Mouse (Mus musculus) liver, embryonic 14.5 days (tissue): ENCODE measurements around the gene Fras1. TPM values are rescaled to one million over a fixed set of nuclear protein-coding genes. Genes with fewer than 3 reads are reported as not detected.

Experiments
- ATAC-seq: fragments of 200-750 bp; cut with Nextera tagmentation; 2 replicates; pipeline ENCODE4 v1.8.0; 2017; ENCODE audit warnings: moderate number of reproducible peaks, mild to moderate bottlenecking, moderate library complexity; ENCODE audit not compliant: insufficient read depth
- DNase-seq, 3 experiments: peaks; one replicate each; pipeline ENCODE4 v3.0.0-alpha.2; 2012 to 2013; ENCODE audit warnings: low read depth in 3 of 3, low spot score in 3 of 3
- H3K27ac ChIP-seq: fragments of 300-500 bp; sonication (generic); 2 replicates; pipeline ENCODE4 v1.5.1; 2014; ENCODE audit warnings: moderate library complexity, mild to moderate bottlenecking, control low read depth, inconsistent platforms
- H3K27me3 ChIP-seq: fragments of 300-500 bp; sonication (generic); 2 replicates; pipeline ENCODE4 v1.6.1; 2014; ENCODE audit warnings: mild to moderate bottlenecking, low read length, moderate library complexity; ENCODE audit not compliant: control insufficient read depth, insufficient read depth
- H3K36me3 ChIP-seq: fragments of 300-500 bp; sonication (generic); replicated peaks from 2 replicates; pipeline ENCODE4 v1.6.1; 2014; ENCODE audit warnings: low read depth; ENCODE audit not compliant: control insufficient read depth, insufficient read depth
- H3K4me1 ChIP-seq, 2 experiments: fragments of 200-500 bp in 1 of 2; fragments of 300-500 bp in 1 of 2; sonication (generic) in 1 of 2; replicated peaks; 2 replicates each; pipeline ENCODE4 v1.6.1; 2012 to 2014; ENCODE audit warnings: antibody characterized with exemption in 1 of 2, inconsistent platforms in 1 of 2, low read length in 1 of 2; ENCODE audit not compliant: control insufficient read depth in 2 of 2, insufficient read depth in 2 of 2
- H3K4me2 ChIP-seq: fragments of 300-500 bp; sonication (generic); 2 replicates; pipeline ENCODE4 v1.6.1; 2014; ENCODE audit warnings: low read depth, mild to moderate bottlenecking, control low read depth, moderate library complexity
- H3K4me3 ChIP-seq, 2 experiments: fragments of 200-500 bp in 1 of 2; fragments of 300-500 bp in 1 of 2; sonication (generic) in 1 of 2; 2 replicates each; pipeline ENCODE4 v1.5.1; 2012 to 2014; ENCODE audit warnings: low read depth in 2 of 2, low read length in 2 of 2, mild to moderate bottlenecking in 2 of 2, control low read depth in 1 of 2, inconsistent platforms in 1 of 2, moderate library complexity in 1 of 2; ENCODE audit not compliant: insufficient read depth in 1 of 2
- H3K9ac ChIP-seq: fragments of 300-500 bp; sonication (generic); replicated peaks from 2 replicates; pipeline ENCODE4 v1.6.1; 2014; ENCODE audit warnings: mild to moderate bottlenecking, control low read depth, moderate library complexity
- H3K9me3 ChIP-seq: fragments of 300-500 bp; sonication (generic); 2 replicates; pipeline ENCODE4 v1.6.1; 2016; ENCODE audit warnings: low read length, mixed read lengths; ENCODE audit not compliant: control insufficient read depth
- CTCF ChIP-seq: IDR thresholded peaks from 2 replicates; pipeline ENCODE4 v1.5.1; 2016; ENCODE audit warnings: antibody characterized with exemption, low read depth, control low read depth
- EP300 ChIP-seq: IDR thresholded peaks from 2 replicates; pipeline ENCODE4 v1.6.1; 2016; ENCODE audit warnings: antibody characterized with exemption, low read depth
- WGBS: fragments of 180-500 bp; shearing (Covaris S2); extraction: QIAGEN DNeasy Blood & Tissue Kit; methylation state at CpG from one replicate; pipeline ENCODE4 v1.1.7; 2014; ENCODE audit not compliant: insufficient replicate concordance; 5-methylcytosine and 5-hydroxymethylcytosine counted together
- polyA plus RNA-seq, 2 experiments: library from polyadenylated mRNA; depleted of rRNA in 1 of 2; stranded (reverse) in 1 of 2; unstranded in 1 of 2; fragments of >200 nt; fragmentation: Nextera tagmentation in 1 of 2; extraction: Ambion mirVana in 1 of 2; gene quantifications; 2 replicates each; pipeline versions ENCODE4 v1.2.1 to v1.2.3; 2012 to 2014

Fras1 gene
- polyA plus RNA-seq, 2 experiments, result 0.46 to 1.1 TPM

DNA sequence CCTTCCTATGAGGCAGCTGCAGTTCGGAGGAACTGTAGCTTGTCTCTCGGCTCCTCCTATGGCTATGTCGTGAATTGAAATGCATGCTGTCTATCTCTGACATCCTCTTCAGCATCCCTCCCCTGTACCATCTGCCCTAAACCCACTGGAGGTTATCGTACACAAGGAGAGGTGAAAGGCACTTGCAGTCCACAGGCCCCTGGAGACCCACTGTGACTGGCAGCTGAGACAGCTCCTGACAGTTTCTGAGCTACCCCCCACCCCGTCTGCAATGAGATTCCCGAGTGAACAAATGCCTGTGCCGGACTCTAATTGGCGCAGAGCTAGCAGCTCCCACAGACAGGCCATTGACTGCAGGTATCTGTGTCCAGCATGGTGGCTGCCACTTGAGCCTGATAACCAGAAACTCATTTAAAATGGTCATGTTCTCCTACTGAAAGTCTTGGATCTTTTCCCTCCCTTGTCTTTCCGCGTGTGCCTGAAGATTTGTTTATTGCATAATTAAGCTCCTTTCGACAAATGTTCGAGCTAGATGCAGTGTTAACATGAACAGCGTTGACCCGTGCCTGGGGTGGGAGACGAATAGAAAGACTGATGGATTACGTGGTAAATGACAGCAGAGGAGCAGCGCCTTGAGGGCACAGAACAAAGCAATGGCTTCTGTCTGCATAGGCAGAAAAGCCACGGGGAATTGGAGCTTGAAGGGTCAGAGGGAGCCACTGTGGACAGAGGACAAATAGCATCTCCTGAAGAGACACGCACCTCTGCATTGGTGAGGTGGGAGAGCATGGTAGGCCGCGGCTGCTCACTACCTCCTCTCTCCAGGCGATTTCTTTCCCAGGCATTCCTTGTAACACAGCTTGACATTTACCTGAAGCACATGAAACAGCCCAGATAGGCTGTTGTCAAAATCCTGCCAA, 329.2 kb downstream of the Fras1 start:
- Histone ChIP-seq H3K27ac (no peak overlapping the region), H3K4me2 (no peak overlapping the region), H3K4me3 (no peak overlapping the region), H3K27me3 (no peaks in the 10 kb centered on the region), H3K9me3 (no peaks in the 10 kb centered on the region), H3K9ac (no peak overlapping the region), H3K4me1 (no peaks in the 10 kb centered on the region), H3K36me3 (no peaks in the 10 kb centered on the region)
- ATAC-seq (no peak), DNase-seq (no peak)
- TF ChIP-seq EP300, result no peak
- TF ChIP-seq CTCF, result no peak
- WGBS, result 63% methylated on average over 22 of the region's 22 CpGs

GRCm38 (mm10) chr5:96708515-96708914, 334.8 kb downstream of the Fras1 start:
- Histone ChIP-seq H3K27ac (no peak overlapping the region), H3K4me3 (no peak overlapping the region), H3K36me3 (no peaks in the 10 kb centered on the region), H3K9ac (no peak overlapping the region), H3K27me3 (no peaks in the 10 kb centered on the region), H3K4me1 (no peaks in the 10 kb centered on the region), H3K9me3 (no peaks in the 10 kb centered on the region), H3K4me2 (no peak overlapping the region)
- 56% methylated on average over 10 of the region's 10 CpGs for WGBS
- no peak for DNase-seq
- no peak for TF ChIP-seq CTCF
- no peak for TF ChIP-seq EP300
- no peak for ATAC-seq

GRCm38 (mm10) chr5:96712089-96712684, 338.4 kb downstream of the Fras1 start:
- no peak for ATAC-seq

GRCm38 (mm10) chr5:96712799-96713198, 339.0 kb downstream of the Fras1 start:
- Histone ChIP-seq H3K9ac (no peak overlapping the region), H3K36me3 (no peaks in the 10 kb centered on the region), H3K4me1 (no peaks in the 10 kb centered on the region), H3K27me3 (no peaks in the 10 kb centered on the region), H3K9me3 (no peaks in the 10 kb centered on the region), H3K4me2 (no peak overlapping the region), H3K27ac (no peak overlapping the region), H3K4me3 (no peak overlapping the region)
- DNase-seq (no peak), ATAC-seq (no peak)
- TF ChIP-seq CTCF (no peak), EP300 (no peak)
- 50% methylated on average over 4 of the region's 4 CpGs for WGBS

More at GRCm38 (mm10) chr5:96712089-96712684, 338.4 kb downstream of the Fras1 start:
- no peak overlapping the region for H3K27ac ChIP-seq
- H3K4me3 ChIP-seq, result no peak overlapping the region
- H3K4me1 ChIP-seq, result no peaks in the 10 kb centered on the region
- H3K36me3 ChIP-seq, result no peaks in the 10 kb centered on the region
- H3K9me3 ChIP-seq, result no peaks in the 10 kb centered on the region
- no peaks in the 10 kb centered on the region for H3K27me3 ChIP-seq
- H3K4me2 ChIP-seq, result no peak overlapping the region
- H3K9ac ChIP-seq, result no peak overlapping the region
- no peak for DNase-seq
- 61% methylated on average over 12 of the region's 12 CpGs for WGBS
- TF ChIP-seq CTCF (no peak), EP300 (no peak)

GRCm38 (mm10) chr5:96716273-96717034, 342.7 kb downstream of the Fras1 start:
- H3K4me2 ChIP-seq, result no peak overlapping the region
- no peaks in the 10 kb centered on the region for H3K36me3 ChIP-seq
- WGBS, result 31% methylated on average over 8 of the region's 8 CpGs
- H3K9me3 ChIP-seq, result no peaks in the 10 kb centered on the region
- no peak overlapping the region for H3K4me3 ChIP-seq
- H3K27ac ChIP-seq, result no peak overlapping the region
- ATAC-seq, result no peak
- no peaks in the 10 kb centered on the region for H3K27me3 ChIP-seq
- DNase-seq, result no peak
- no peaks in the 10 kb centered on the region for H3K4me1 ChIP-seq
- no peak for TF ChIP-seq CTCF
- TF ChIP-seq EP300, result no peak
- H3K9ac ChIP-seq, result no peak overlapping the region
